Mouse (Mus musculus) ES-Bruce4 (cell line): ENCODE measurements around the gene Zbtb24. TPM values are rescaled to one million over a fixed set of nuclear protein-coding genes. Genes with fewer than 3 reads are reported as not detected.

Experiments
- H3K27ac ChIP-seq: 2 replicates; pipeline ENCODE4 v1.5.1; 2012; ENCODE audit warnings: low read length, inconsistent platforms; ENCODE audit not compliant: insufficient read depth
- H3K27me3 ChIP-seq: 2 replicates; pipeline ENCODE4 v1.6.1; 2012; ENCODE audit warnings: mild to moderate bottlenecking, low read length, inconsistent platforms; ENCODE audit not compliant: control insufficient read depth, poor library complexity, insufficient read depth, severe bottlenecking
- H3K36me3 ChIP-seq: 2 replicates; pipeline ENCODE4 v1.6.1; 2012; ENCODE audit warnings: inconsistent platforms, mild to moderate bottlenecking, low read length, moderate library complexity; ENCODE audit not compliant: control insufficient read depth, poor library complexity, insufficient read depth, severe bottlenecking
- H3K4me1 ChIP-seq: one replicate; pipeline ENCODE4 v1.8.1; 2011; ENCODE audit warnings: low read length; ENCODE audit not compliant: control insufficient read depth, insufficient read depth
- H3K4me3 ChIP-seq: 2 replicates; pipeline ENCODE4 v1.5.1; 2011; ENCODE audit warnings: low read depth, mild to moderate bottlenecking, low read length
- H3K9ac ChIP-seq: 2 replicates; pipeline ENCODE4 v1.6.1; 2012; ENCODE audit warnings: low read depth, mild to moderate bottlenecking, inconsistent platforms; ENCODE audit not compliant: poor library complexity, severe bottlenecking
- H3K9me3 ChIP-seq: replicated peaks from 2 replicates; pipeline ENCODE4 v1.6.1; 2012; ENCODE audit warnings: mild to moderate bottlenecking, low read length, inconsistent platforms; ENCODE audit not compliant: control insufficient read depth, poor library complexity, insufficient read depth, severe bottlenecking
- CTCF ChIP-seq: IDR thresholded peaks from one replicate; pipeline ENCODE4 v1.8.1; 2011; ENCODE audit warnings: low read depth, low read length
- EP300 ChIP-seq: IDR thresholded peaks from 2 replicates; pipeline ENCODE4 v1.6.1; 2011; ENCODE audit warnings: low read depth, low read length; ENCODE audit not compliant: insufficient read depth
- POLR2A ChIP-seq: IDR thresholded peaks from one replicate; pipeline ENCODE4 v1.8.1; 2011; ENCODE audit warnings: low read length; ENCODE audit not compliant: insufficient read depth
- polyA plus RNA-seq: library from polyadenylated mRNA; stranded (reverse); fragments of >200 nt; gene quantifications from 2 replicates; pipeline ENCODE4 v1.2.4, GENCODE M21; 2011; ENCODE audit warnings: low read depth; ENCODE audit not compliant: missing spikeins, insufficient read depth, insufficient read length

Zbtb24 gene
- polyA plus RNA-seq, 1 experiment, result 13.7 TPM

DNA sequence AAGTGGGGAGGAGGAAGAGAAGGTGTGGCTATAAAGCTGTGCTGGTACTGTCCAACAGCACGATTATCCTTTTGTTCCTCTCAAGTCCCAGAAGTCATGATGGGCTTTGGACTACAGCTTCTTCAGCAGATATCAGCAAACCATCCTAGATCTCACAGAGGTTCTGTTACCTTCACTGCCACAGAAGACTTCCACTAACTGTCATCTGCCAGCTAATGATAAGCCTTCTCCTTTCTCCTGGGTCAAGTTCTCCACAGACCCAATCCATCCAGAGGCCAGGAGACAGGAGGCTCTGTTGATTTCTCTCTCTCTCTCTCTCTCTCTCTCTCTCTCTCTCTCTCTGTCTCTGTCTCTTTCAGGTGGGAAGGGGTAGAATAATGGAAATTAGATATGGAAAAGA lies 2.0 kb upstream of the Zbtb24 start:
- no peaks in the 10 kb centered on the region for H3K27me3 ChIP-seq
- H3K36me3 ChIP-seq, result no peaks in the 10 kb centered on the region; the same call in 1 of the 2 replicates
- no peak overlapping the region for H3K4me3 ChIP-seq
- no peak overlapping the region for H3K9ac ChIP-seq
- no peak overlapping the region for H3K27ac ChIP-seq
- H3K9me3 ChIP-seq, result no peaks in the 10 kb centered on the region
- TF ChIP-seq EP300 (no peak), POLR2A (no peak), CTCF (no peak)
- no peaks in the 10 kb centered on the region for H3K4me1 ChIP-seq

DNA sequence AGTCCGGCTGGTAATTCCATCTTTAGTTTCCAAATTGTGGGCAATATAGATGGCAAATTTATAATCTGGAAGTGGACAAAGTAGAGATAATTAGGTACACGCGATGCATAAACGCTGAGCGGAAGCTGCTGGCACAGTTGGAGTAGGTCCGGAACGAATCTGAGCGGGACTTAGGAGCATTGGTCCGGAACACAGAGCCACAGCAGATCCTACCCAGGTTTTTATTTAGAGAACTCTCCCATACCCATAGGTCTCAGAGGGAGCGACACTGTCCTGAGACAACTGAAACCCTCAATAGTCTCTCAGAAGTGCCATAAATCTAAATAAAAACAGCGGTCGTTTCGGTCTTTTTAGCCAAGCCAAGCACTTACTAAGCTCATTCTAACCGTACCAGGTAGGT lies 499 bp upstream of the Zbtb24 start:
- TF ChIP-seq EP300 (no peak), CTCF (no peak), POLR2A (no peak)

DNA sequence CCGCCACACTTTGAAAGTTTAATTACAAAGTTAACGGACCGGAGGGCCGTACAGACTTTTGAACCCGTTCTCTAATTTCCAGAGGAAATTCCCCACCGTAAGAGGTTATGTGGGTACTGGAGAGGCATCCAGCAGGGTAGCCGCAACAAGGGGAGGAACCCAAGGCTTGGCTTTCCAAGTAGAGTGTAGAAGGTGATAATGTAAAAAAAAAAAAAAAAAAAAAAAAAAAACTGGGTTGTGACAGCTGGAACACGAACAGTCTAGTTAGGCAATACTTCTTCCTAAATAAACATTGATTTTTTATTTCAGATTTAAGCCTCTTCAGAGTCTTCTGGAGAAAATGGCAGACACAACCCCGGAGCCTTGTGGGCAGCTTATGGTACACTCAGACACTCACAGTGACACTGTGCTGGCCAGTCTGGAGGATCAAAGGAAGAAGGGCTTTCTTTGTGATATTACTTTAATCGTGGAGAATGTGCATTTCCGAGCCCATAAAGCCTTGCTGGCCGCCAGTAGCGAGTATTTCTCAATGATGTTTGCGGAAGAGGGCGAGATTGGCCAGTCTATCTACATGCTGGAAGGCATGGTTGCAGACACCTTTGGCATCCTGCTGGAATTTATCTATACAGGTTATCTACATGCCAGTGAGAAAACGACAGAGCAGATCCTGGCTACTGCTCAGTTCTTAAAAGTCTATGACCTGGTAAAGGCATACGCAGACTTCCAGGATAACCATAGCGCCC lies 768 bp downstream of the Zbtb24 start:
- no peak for TF ChIP-seq CTCF
- TF ChIP-seq EP300, result no peak
- TF ChIP-seq POLR2A, result no peak
- Histone ChIP-seq H3K9ac (peak overlapping the region; percentile 91), H3K36me3 (no peaks in the 10 kb centered on the region; the same call in 1 of the 2 replicates), H3K9me3 (no peaks in the 10 kb centered on the region), H3K4me1 (no peaks in the 10 kb centered on the region), H3K27me3 (no peaks in the 10 kb centered on the region), H3K27ac (no peak overlapping the region), H3K4me3 (peak overlapping the region; percentile 93)

More for the DNA sequence above, 499 bp upstream of the Zbtb24 start:
- no peaks in the 10 kb centered on the region for H3K9me3 ChIP-seq
- H3K27ac ChIP-seq, result peak overlapping the region; percentile 95
- no peaks in the 10 kb centered on the region for H3K4me1 ChIP-seq
- peak overlapping the region; percentile 97 for H3K4me3 ChIP-seq
- no peaks in the 10 kb centered on the region; the same call in 1 of the 2 replicates for H3K36me3 ChIP-seq
- H3K9ac ChIP-seq, result peak overlapping the region; percentile 91
- no peaks in the 10 kb centered on the region for H3K27me3 ChIP-seq

DNA sequence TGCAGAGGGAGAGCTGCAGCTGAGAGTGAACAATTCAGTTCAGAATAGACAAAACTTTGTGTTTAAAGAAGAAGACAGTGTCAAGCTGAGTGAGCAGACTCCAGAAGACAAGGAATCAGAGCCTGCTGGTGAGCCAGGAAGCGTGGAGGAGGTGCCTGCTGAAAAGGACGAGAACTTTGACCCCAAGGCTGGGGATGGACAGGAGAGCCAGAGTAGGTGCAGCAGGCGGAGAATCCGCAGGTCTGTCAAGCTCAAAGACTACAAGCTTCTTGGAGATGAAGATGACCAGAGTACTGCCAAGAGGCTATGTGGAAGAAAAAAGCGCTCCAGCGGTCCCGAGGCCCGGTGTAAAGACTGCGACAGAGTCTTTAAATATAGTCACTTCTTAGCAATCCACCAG lies 1.5 kb downstream of the Zbtb24 start:
- H3K27ac ChIP-seq, result no peak overlapping the region
- no peak overlapping the region for H3K9ac ChIP-seq
- no peaks in the 10 kb centered on the region; the same call in 1 of the 2 replicates for H3K36me3 ChIP-seq
- no peak overlapping the region for H3K4me3 ChIP-seq
- H3K9me3 ChIP-seq, result no peaks in the 10 kb centered on the region
- no peaks in the 10 kb centered on the region for H3K4me1 ChIP-seq
- no peaks in the 10 kb centered on the region for H3K27me3 ChIP-seq
- TF ChIP-seq POLR2A (no peak), EP300 (no peak), CTCF (no peak)

DNA sequence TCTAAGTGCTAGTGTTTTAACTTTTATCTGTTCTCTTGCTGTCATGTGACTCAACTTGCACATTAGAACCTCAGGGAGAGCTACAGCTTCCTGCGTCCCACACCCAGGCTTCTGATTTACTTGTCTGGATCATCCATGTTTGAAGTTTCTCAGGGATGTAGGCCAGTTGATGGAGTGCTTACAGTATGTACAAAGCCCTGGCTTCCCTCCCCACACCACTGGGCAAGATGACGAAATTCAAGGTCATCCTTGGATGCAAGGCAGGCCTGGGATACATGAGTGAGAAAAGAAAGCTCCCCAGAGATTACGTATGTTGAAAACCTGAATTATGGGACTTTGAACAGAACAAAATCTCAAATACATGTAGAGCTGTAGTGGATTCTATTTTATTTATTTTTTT lies 2.6 kb downstream of the Zbtb24 start:
- Histone ChIP-seq H3K27me3 (no peaks in the 10 kb centered on the region), H3K27ac (no peak overlapping the region), H3K4me1 (no peaks in the 10 kb centered on the region), H3K9me3 (no peaks in the 10 kb centered on the region), H3K4me3 (no peak overlapping the region), H3K36me3 (no peaks in the 10 kb centered on the region; the same call in 1 of the 2 replicates), H3K9ac (no peak overlapping the region)
- TF ChIP-seq CTCF (no peak), EP300 (no peak), POLR2A (no peak)

DNA sequence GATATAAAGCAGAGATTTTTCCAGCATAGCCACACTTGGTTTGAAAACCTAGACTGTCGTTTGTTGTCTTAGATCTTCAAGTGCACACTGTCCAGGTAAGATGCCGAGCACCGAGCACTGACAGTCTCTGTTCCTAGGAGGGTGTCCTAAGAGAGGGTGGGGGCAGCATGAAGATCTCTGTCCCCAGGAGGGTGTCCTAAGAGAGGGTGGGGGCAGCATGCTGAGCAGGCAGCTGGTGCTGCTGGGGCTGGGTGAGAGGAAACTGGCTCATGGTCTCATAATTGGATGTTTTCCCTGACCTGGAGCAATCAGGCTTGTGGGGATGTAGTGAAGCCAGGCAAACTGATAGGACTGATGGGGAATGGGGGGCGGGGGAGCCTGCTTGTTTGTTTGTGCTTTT lies 9.8 kb downstream of the Zbtb24 start:
- no peak overlapping the region for H3K9ac ChIP-seq
- peak overlapping the region; percentile 15; the same call in 1 of the 2 replicates for H3K27ac ChIP-seq
- no peaks in the 10 kb centered on the region for H3K9me3 ChIP-seq
- no peak overlapping the region for H3K4me3 ChIP-seq
- H3K4me1 ChIP-seq, result peaks cover 4% of the 10 kb centered on the region
- no peak for TF ChIP-seq CTCF
- no peak for TF ChIP-seq POLR2A
- TF ChIP-seq EP300, result no peak
- no peaks in the 10 kb centered on the region for H3K27me3 ChIP-seq
- H3K36me3 ChIP-seq, result no peaks in the 10 kb centered on the region
